Mouse (Mus musculus) bone marrow macrophage, adult 2 months (primary cell): Measurements from ENCODE around the gene Vdac2. TPM values are rescaled to one million over a fixed set of nuclear protein-coding genes. Genes with fewer than 3 reads are reported as not detected.
A peak's percentile ranks its signal among the peaks of the same experiment; 100 is the strongest.

Experiments used
- H3K27ac ChIP-seq: 2 replicates; pipeline ENCODE4 v1.5.1; 2012; ENCODE audit warnings: low read depth, low read length; ENCODE audit not compliant: insufficient read depth
- H3K4me1 ChIP-seq: 2 replicates; pipeline ENCODE4 v1.6.1; 2012; ENCODE audit warnings: low read length; ENCODE audit not compliant: control insufficient read depth, insufficient read depth
- H3K4me3 ChIP-seq: 2 replicates; pipeline ENCODE4 v1.5.1; 2012; ENCODE audit warnings: mild to moderate bottlenecking, low read length, moderate library complexity; ENCODE audit not compliant: insufficient read depth
- CTCF ChIP-seq: IDR thresholded peaks from 2 replicates; pipeline ENCODE4 v1.5.1; 2012; ENCODE audit warnings: low read depth, mild to moderate bottlenecking, low read length, moderate library complexity
- POLR2A ChIP-seq: IDR thresholded peaks from 2 replicates; pipeline ENCODE4 v1.6.1; 2012; ENCODE audit warnings: mild to moderate bottlenecking, low read depth, low read length, borderline replicate concordance
- polyA plus RNA-seq: library from polyadenylated mRNA; stranded (reverse); fragments of >200 nt; gene quantifications from 2 replicates; pipeline ENCODE4 v1.2.4, GENCODE M21; 2012; ENCODE audit not compliant: missing spikeins, insufficient read depth, insufficient read length

Vdac2 gene
- polyA plus RNA-seq, 1 experiment, result 211 TPM

DNA sequence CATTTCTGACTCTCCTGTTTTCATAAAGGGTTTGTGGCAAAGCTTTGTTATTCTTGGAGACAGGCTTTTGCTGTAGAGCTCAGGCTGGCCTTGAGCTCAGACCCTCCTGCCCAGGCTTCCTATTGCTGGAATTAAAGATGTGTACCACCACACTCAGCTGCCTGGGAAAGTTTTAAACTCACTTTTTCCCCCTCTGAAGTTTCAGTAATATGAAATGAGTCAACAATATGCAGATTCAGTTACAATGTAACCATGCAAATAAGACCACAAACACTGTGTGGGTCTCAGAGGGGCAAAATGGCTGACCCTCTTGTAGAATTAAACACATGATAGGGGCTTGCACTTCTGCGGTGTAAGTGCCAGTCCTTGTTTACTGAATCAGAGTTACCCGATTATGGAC, 18.8 kb upstream of the Vdac2 start:
- H3K4me1 ChIP-seq, result peaks cover 10% of the 10 kb centered on the region
- no peak overlapping the region for H3K27ac ChIP-seq
- TF ChIP-seq CTCF, result no peak
- no peak for TF ChIP-seq POLR2A
- H3K4me3 ChIP-seq, result no peak overlapping the region

DNA sequence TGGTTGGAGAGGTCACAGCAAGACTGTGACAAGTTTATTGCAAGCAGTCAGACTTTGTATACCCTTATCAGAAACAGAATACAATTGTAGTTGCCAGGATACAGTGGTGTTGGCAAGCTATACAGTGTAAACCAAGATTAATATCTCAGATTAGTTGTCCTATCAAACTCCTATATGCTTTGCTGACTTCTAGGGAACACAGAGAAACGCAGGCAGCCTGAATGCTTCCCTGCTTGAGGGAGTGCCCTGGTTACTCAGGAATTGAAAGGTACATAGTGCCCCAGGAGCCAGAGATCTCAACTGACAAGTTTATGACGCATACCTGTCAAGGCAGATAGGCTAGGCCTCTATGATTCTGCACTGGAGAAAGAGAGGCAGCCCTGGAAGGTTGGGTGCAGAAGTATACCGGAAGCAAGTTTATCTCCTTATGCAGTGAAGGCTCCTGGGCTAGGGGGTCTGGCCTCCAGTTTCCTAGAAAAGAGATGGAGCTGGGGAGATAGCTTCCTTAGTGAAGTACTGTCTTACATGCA, 18.3 kb upstream of the Vdac2 start:
- H3K27ac ChIP-seq, result no peak overlapping the region
- TF ChIP-seq POLR2A, result no peak
- TF ChIP-seq CTCF, result no peak
- no peak overlapping the region for H3K4me3 ChIP-seq
- H3K4me1 ChIP-seq, result peaks cover 15% of the 10 kb centered on the region

DNA sequence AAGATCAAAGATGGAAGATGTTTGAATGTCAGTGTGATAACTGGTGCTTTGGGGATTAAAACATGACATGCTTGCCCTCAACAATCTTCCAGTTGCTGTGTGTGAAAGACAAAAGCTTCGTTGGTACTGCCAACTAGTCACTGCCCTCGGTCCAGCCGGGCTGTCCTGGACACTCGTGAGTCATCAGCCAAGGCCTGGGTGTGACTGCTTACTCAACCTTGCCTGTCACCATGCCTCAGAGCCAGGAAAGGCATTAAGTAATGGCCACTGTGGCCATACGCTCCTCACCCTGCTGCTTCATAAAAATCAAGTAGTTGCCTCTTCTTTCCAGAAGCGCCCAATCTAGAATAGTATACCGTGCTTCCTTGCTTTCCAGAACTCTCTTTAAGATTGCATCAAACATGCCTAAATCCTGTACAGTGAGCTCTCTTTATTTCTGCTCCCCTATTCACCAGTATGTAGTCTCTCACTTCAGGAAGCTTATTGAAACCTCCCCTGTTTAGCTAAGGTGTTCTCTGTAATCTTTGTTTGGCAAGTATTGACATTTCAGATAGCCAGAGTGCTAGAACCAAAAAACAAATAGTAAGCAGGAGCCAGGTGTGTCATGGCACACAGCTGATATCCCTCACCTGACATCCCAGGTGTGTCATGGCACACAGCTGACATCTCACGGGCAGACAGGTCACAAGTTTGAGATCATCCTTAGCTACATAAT, 16.7 kb upstream of the Vdac2 start:
- no peak overlapping the region for H3K27ac ChIP-seq

DNA sequence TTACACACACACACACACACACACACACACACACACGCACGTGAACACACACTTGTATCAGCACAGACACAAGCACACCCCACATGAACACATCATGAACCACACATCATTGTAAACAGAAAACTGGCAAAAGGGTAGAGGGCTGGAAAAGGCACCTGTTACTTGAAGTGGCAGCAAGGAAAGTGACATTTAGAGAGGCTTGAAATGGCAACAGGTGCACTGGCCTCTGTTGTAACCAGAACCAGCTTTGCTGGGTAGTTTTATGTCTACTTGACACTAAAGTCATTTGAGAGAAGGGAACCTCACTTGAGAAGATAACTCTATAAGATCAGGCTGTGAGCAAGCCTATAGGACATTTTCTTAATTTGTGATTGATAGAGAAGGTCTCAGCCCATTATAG, 15.6 kb upstream of the Vdac2 start:
- Histone ChIP-seq H3K27ac (no peak overlapping the region), H3K4me3 (no peak overlapping the region), H3K4me1 (peaks cover 32% of the 10 kb centered on the region)
- TF ChIP-seq CTCF (no peak), POLR2A (no peak)

More for the DNA sequence above, 16.7 kb upstream of the Vdac2 start:
- Histone ChIP-seq H3K4me1 (peaks cover 24% of the 10 kb centered on the region), H3K4me3 (no peak overlapping the region)
- TF ChIP-seq CTCF, result no peak

DNA sequence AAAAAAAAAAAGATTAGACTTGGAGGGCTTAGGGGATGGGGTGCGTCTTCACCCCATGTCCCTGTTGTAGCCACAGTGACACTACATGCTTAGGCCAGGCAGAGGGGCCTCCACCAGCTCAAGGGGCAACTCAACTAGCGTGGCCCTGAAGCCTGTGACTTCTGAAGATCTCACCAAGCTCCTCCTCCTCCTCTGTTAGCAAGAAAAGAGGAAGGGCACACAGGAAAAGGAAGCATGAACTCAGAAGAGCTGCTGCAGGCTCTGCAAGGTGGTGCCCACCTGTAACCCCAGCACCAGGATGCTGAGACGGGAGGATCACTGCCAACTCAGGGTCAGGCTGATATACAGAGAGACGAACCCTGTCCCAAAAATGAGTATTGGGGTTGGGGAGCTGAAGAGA, 13.7 kb upstream of the Vdac2 start:
- H3K4me1 ChIP-seq, result peaks cover 40% of the 10 kb centered on the region
- H3K27ac ChIP-seq, result peak overlapping the region; percentile 44; the same call in 1 of the 2 replicates
- no peak overlapping the region for H3K4me3 ChIP-seq
- TF ChIP-seq CTCF, result no peak
- TF ChIP-seq POLR2A, result no peak

DNA sequence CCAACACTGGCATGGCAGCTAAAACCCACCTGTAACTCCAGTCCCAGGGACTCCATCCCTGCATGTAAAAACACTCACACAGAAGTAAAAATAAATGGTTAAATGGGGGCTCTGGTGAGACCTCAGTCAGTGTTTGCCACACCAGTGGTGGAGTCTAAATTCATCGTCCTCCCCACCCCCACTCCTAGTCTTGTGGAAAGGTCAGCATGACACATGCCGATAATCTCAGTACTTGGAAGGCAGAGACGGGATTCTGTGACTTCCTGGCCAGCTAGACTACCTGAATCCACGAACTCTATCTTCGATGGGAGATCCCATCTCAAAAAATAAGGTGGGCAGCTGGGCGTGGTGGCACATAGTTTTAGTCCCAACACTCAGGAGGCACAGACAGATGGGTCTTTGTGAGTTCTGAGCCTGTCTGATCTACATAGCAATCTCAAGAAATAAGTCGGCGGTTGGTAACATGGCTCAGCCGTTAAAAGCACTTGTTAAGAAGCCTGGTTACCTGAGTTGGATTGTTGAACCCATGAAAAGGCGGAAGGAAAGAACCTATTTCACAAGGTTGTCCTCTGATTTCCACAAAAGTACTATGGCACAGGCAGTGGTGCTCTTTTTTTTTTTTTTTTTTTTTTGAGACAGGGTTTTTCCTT, 13.2 kb upstream of the Vdac2 start:
- no peak for TF ChIP-seq CTCF
- TF ChIP-seq POLR2A, result no peak
- Histone ChIP-seq H3K27ac (no peak overlapping the region), H3K4me1 (peaks cover 40% of the 10 kb centered on the region)

DNA sequence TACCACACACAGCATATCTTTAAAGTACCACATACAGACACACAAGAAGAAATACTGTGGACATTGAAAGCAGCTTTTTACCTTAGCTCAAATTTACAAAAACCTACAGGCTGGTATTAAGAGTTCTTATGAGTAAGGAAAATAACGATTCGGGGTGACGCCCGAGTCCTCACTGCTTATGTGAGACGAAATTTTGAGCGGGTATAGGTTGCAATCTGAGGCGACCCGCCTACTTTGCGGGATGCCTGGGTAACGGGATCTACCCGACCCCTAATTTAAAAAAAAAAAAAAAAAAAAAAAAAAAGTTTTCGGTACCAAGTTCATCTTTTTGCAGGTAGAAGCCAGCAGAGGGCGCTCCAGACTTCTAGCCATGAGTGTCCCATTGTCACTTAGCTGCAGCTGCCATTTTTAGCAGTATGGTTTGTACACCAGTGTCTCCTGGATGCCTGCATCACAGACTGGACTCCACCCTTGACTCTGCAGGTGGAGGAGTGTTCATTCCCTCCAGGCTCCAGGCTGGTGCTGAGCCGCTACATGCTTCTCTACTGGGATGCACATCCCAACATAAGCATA, 12.4 kb upstream of the Vdac2 start:
- Histone ChIP-seq H3K4me3 (no peak overlapping the region), H3K27ac (peak overlapping the region; percentile 82), H3K4me1 (peaks cover 40% of the 10 kb centered on the region)
- TF ChIP-seq POLR2A (no peak), CTCF (peak; percentile 80)

More for the DNA sequence above, 13.2 kb upstream of the Vdac2 start:
- no peak overlapping the region for H3K4me3 ChIP-seq

DNA sequence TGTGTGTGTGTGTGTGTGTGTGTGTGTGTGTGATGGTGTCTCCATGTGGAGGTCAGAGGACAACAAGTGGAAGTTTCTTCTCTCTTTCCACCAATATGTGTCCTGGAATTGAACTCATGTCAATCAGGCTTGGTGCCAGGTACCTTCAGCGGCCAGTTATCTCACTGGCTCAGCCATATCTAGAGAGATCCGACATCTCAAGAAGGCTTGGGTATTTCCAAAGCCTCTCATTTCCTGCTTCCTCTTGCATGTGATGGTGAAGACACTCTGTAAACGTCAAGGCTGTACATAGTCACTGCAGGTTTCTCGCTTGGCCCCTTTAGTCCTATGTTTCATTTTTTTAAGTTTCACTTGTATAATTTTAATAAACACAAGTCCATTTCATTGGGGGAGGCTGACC, 11.8 kb upstream of the Vdac2 start:
- no peak for TF ChIP-seq CTCF
- TF ChIP-seq POLR2A, result no peak
- peak overlapping the region; percentile 82 for H3K27ac ChIP-seq

DNA sequence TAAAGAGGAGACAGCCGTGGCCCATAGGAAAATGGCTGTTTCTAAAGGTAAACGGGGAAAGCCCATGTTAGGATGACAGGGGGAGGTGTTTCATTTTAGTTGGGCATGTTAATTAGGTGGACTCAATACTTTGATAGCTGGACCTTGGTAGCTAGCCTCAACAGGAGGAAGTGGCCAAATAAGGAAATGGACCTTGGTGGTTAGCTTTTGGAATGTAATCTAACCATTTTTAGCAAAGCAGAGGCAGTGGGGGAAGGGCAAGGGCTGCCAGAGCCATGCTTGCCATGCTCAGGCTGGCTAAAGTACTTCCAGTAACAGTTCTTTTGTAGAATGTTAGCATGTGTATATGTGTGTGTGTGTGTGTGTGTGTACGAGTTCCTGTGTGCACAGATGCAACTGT, 11.2 kb upstream of the Vdac2 start:
- peaks cover 30% of the 10 kb centered on the region for H3K4me1 ChIP-seq
- H3K27ac ChIP-seq, result peak overlapping the region; percentile 82
- TF ChIP-seq CTCF (no peak), POLR2A (no peak)
- no peak overlapping the region for H3K4me3 ChIP-seq

More for the DNA sequence above, 11.8 kb upstream of the Vdac2 start:
- Histone ChIP-seq H3K4me1 (peaks cover 37% of the 10 kb centered on the region), H3K4me3 (no peak overlapping the region)

DNA sequence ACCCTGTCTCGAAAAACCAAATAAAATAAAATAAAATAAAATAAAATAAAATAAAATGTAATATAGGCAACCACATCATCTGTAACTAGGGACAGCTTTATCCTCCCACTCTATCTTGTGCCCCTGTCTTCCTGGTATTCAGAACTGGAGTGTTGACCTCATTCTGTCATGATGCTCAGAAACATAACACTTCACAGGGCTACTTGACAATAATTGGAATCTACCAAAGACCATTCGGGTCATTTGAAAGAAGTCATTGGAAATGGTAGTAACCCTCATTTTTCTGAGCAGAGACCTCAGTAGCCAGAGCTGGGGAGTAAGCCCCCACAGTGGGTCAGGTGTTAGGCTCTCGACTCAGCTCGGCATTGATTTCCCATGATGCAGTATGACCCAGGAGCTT, 10.4 kb upstream of the Vdac2 start:
- no peak overlapping the region for H3K27ac ChIP-seq
- no peak overlapping the region for H3K4me3 ChIP-seq
- TF ChIP-seq CTCF (no peak), POLR2A (no peak)
- peaks cover 30% of the 10 kb centered on the region for H3K4me1 ChIP-seq
